Mouse (Mus musculus): ENCODE data around the gene Inpp4a. TPM values are rescaled to one million over a fixed set of nuclear protein-coding genes. Genes with fewer than 3 reads are reported as not detected.
A peak's percentile ranks its signal among the peaks of the same experiment; 100 is the strongest.

Gene Inpp4a
- polyA plus RNA-seq, 1 experiment = 2.4 TPM

DNA sequence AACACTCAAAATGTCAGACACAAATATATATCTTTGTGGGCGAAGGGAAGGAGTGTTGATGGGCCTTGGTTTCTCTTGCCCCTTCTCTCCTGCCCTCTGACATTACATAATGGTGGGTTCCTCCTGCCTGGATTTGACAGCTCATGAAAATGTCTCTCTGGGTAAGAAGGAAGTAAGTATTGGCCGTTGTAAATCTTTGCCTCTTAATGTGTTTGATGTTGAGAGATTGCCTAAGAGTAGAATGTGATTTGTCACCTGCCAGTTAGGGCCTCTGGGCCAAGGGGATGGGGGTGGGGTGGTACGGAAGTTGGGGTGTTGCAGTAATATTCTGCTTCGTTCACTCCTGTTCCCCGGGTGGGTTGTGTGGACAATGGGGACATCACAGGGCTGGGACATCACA is 985 bp downstream of the Inpp4a start:
- Histone ChIP-seq H3ac (ENCODE audit: control insufficient read depth, insufficient read length, low read depth) (no peak overlapping the region), H3K36me3 (ENCODE audit: control insufficient read depth, insufficient read depth) (no peaks in the 10 kb centered on the region), H3K4me3 (ENCODE audit: insufficient read depth, poor library complexity, severe bottlenecking) (peak overlapping the region; percentile 52), H3K79me3 (ENCODE audit: low read depth) (no peaks in the 10 kb centered on the region), H3K27me3 (ENCODE audit: control insufficient read depth, insufficient read depth, insufficient read length) (no peaks in the 10 kb centered on the region), H3K79me2 (ENCODE audit: control insufficient read depth, insufficient read depth) (peaks cover 5% of the 10 kb centered on the region)
- TF ChIP-seq MYOD1 (IDR thresholded peaks at IDR 0.05; ENCODE audit: control insufficient read depth, insufficient read length, low read depth) (no peak), CEBPB (IDR thresholded peaks at IDR 0.05; ENCODE audit: low read depth) (no peak), USF1 (IDR thresholded peaks at IDR 0.05; ENCODE audit: low read depth) (no peak), FOSL1 (IDR thresholded peaks at IDR 0.05; ENCODE audit: insufficient read depth, low read length, poor library complexity, severe bottlenecking) (no peak), MYOG (IDR thresholded peaks at IDR 0.05; ENCODE audit: control insufficient read depth, extremely low read depth, insufficient read length) (no peak), CTCF (IDR thresholded peaks at IDR 0.05; ENCODE audit: control insufficient read depth, insufficient read depth, insufficient read length) (no peak), MAX (IDR thresholded peaks at IDR 0.05) (no peak)

- TF ChIP-seq CTCF (IDR thresholded peaks at IDR 0.05; ENCODE audit: control insufficient read depth, insufficient read depth, insufficient read length) (no peak), CEBPB (IDR thresholded peaks at IDR 0.05; ENCODE audit: low read depth) (no peak), MAX (IDR thresholded peaks at IDR 0.05) (no peak), MYOD1 (IDR thresholded peaks at IDR 0.05; ENCODE audit: control insufficient read depth, insufficient read length, low read depth) (no peak)
- peaks cover 5% of the 10 kb centered on the region for H3K79me2 ChIP-seq (ENCODE audit: control insufficient read depth, insufficient read depth)
- no peaks in the 10 kb centered on the region for H3K36me3 ChIP-seq (ENCODE audit: control insufficient read depth, insufficient read depth)
- no peaks in the 10 kb centered on the region for H3K79me3 ChIP-seq (ENCODE audit: low read depth)
- H3ac ChIP-seq (ENCODE audit: control insufficient read depth, insufficient read length, low read depth) = no peak overlapping the region
- no peak overlapping the region for H3K4me3 ChIP-seq (ENCODE audit: insufficient read depth, poor library complexity, severe bottlenecking)
- no peaks in the 10 kb centered on the region for H3K27me3 ChIP-seq (ENCODE audit: control insufficient read depth, insufficient read depth, insufficient read length)
Observed at GRCm38 (mm10) chr1:37302801-37303200, 3.1 kb downstream of the Inpp4a start.

GRCm38 (mm10) chr1:37305691-37306287 is 6.1 kb downstream of the Inpp4a start:
- Histone ChIP-seq H3K79me3 (ENCODE audit: low read depth) (peaks cover 1% of the 10 kb centered on the region), H3ac (ENCODE audit: control insufficient read depth, insufficient read length, low read depth) (no peak overlapping the region), H3K4me3 (ENCODE audit: insufficient read depth, poor library complexity, severe bottlenecking) (no peak overlapping the region), H3K36me3 (ENCODE audit: control insufficient read depth, insufficient read depth) (no peaks in the 10 kb centered on the region), H3K27me3 (ENCODE audit: control insufficient read depth, insufficient read depth, insufficient read length) (no peaks in the 10 kb centered on the region), H3K79me2 (ENCODE audit: control insufficient read depth, insufficient read depth) (peaks cover 5% of the 10 kb centered on the region)
- TF ChIP-seq CTCF (IDR thresholded peaks at IDR 0.05; ENCODE audit: control insufficient read depth, insufficient read depth, insufficient read length) (no peak), USF1 (IDR thresholded peaks at IDR 0.05; ENCODE audit: low read depth) (no peak), CEBPB (IDR thresholded peaks at IDR 0.05; ENCODE audit: low read depth) (no peak)

GRCm38 (mm10) chr1:37307586-37307985 is 7.9 kb downstream of the Inpp4a start:
- H3K4me3 ChIP-seq (ENCODE audit: insufficient read depth, poor library complexity, severe bottlenecking) = no peak overlapping the region
- no peaks in the 10 kb centered on the region for H3K36me3 ChIP-seq (ENCODE audit: control insufficient read depth, insufficient read depth)
- H3K79me3 ChIP-seq (ENCODE audit: low read depth) = peaks cover 1% of the 10 kb centered on the region
- TF ChIP-seq MYOG (IDR thresholded peaks at IDR 0.05; ENCODE audit: control insufficient read depth, extremely low read depth, insufficient read length) (no peak), MAX (IDR thresholded peaks at IDR 0.05) (no peak), MYOD1 (IDR thresholded peaks at IDR 0.05; ENCODE audit: control insufficient read depth, insufficient read length, low read depth) (no peak), CEBPB (IDR thresholded peaks at IDR 0.05; ENCODE audit: low read depth) (no peak), USF1 (IDR thresholded peaks at IDR 0.05; ENCODE audit: low read depth) (no peak), CTCF (IDR thresholded peaks at IDR 0.05; ENCODE audit: control insufficient read depth, insufficient read depth, insufficient read length) (no peak), FOSL1 (IDR thresholded peaks at IDR 0.05; ENCODE audit: insufficient read depth, low read length, poor library complexity, severe bottlenecking) (no peak)
- H3K79me2 ChIP-seq (ENCODE audit: control insufficient read depth, insufficient read depth) = peaks cover 5% of the 10 kb centered on the region
- no peaks in the 10 kb centered on the region for H3K27me3 ChIP-seq (ENCODE audit: control insufficient read depth, insufficient read depth, insufficient read length)
- H3ac ChIP-seq (ENCODE audit: control insufficient read depth, insufficient read length, low read depth) = no peak overlapping the region

- Histone ChIP-seq H3K79me3 (ENCODE audit: low read depth) (peaks cover 1% of the 10 kb centered on the region), H3K79me2 (ENCODE audit: control insufficient read depth, insufficient read depth) (peaks cover 5% of the 10 kb centered on the region), H3K36me3 (ENCODE audit: control insufficient read depth, insufficient read depth) (no peaks in the 10 kb centered on the region), H3K4me3 (ENCODE audit: insufficient read depth, poor library complexity, severe bottlenecking) (no peak overlapping the region), H3K27me3 (ENCODE audit: control insufficient read depth, insufficient read depth, insufficient read length) (no peaks in the 10 kb centered on the region), H3ac (ENCODE audit: control insufficient read depth, insufficient read length, low read depth) (no peak overlapping the region)
- TF ChIP-seq USF1 (IDR thresholded peaks at IDR 0.05; ENCODE audit: low read depth) (no peak), MYOG (IDR thresholded peaks at IDR 0.05; ENCODE audit: control insufficient read depth, extremely low read depth, insufficient read length) (no peak), CEBPB (IDR thresholded peaks at IDR 0.05; ENCODE audit: low read depth) (no peak), MAX (IDR thresholded peaks at IDR 0.05) (no peak), MYOD1 (IDR thresholded peaks at IDR 0.05; ENCODE audit: control insufficient read depth, insufficient read length, low read depth) (no peak), FOSL1 (IDR thresholded peaks at IDR 0.05; ENCODE audit: insufficient read depth, low read length, poor library complexity, severe bottlenecking) (no peak), CTCF (IDR thresholded peaks at IDR 0.05; ENCODE audit: control insufficient read depth, insufficient read depth, insufficient read length) (no peak)
Observed at GRCm38 (mm10) chr1:37308021-37308742, 8.5 kb downstream of the Inpp4a start.

DNA sequence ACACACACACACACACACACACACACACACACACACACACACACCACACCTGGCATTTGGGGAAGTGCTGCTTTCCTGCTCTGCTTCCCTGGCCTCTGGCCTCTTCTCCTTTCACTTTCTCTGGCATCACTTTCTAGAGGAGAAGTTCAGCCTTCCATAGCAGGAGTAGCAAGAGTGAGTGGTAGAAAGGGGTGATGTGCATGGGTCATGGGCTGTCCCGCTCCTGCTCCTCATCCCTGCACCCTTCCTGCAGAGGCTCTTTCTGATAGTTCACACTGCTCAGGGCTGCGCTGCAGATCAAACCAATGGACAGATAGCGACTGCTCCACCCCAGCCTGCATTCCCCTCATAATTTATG is 9.1 kb downstream of the Inpp4a start:
- H3ac ChIP-seq (ENCODE audit: control insufficient read depth, insufficient read length, low read depth) = no peak overlapping the region
- no peak overlapping the region for H3K4me3 ChIP-seq (ENCODE audit: insufficient read depth, poor library complexity, severe bottlenecking)
- no peaks in the 10 kb centered on the region for H3K36me3 ChIP-seq (ENCODE audit: control insufficient read depth, insufficient read depth)
- TF ChIP-seq MYOG (IDR thresholded peaks at IDR 0.05; ENCODE audit: control insufficient read depth, extremely low read depth, insufficient read length) = no peak
- TF ChIP-seq MAX (IDR thresholded peaks at IDR 0.05) = no peak
- no peak for TF ChIP-seq CEBPB (IDR thresholded peaks at IDR 0.05; ENCODE audit: low read depth)
- TF ChIP-seq FOSL1 (IDR thresholded peaks at IDR 0.05; ENCODE audit: insufficient read depth, low read length, poor library complexity, severe bottlenecking) = no peak
- TF ChIP-seq CTCF (IDR thresholded peaks at IDR 0.05; ENCODE audit: control insufficient read depth, insufficient read depth, insufficient read length) = no peak
- TF ChIP-seq USF1 (IDR thresholded peaks at IDR 0.05; ENCODE audit: low read depth) = no peak
- no peak for TF ChIP-seq MYOD1 (IDR thresholded peaks at IDR 0.05; ENCODE audit: control insufficient read depth, insufficient read length, low read depth)
- peaks cover 5% of the 10 kb centered on the region for H3K79me2 ChIP-seq (ENCODE audit: control insufficient read depth, insufficient read depth)
- peaks cover 1% of the 10 kb centered on the region for H3K79me3 ChIP-seq (ENCODE audit: low read depth)
- no peaks in the 10 kb centered on the region for H3K27me3 ChIP-seq (ENCODE audit: control insufficient read depth, insufficient read depth, insufficient read length)
